Mouse (Mus musculus) kidney, embryonic 16.5 days (tissue): ENCODE data around the gene Gpt2. TPM values are rescaled to one million over a fixed set of nuclear protein-coding genes. Genes with fewer than 3 reads are reported as not detected.

Experiments
- ATAC-seq: fragments of 200-750 bp; cut with Nextera tagmentation; 2 replicates; pipeline ENCODE4 v1.8.0; 2017; ENCODE audit warnings: moderate TSS enrichment; ENCODE audit not compliant: low FRiP score, low TSS enrichment
- H3K27ac ChIP-seq: fragments of 300-500 bp; sonication (generic); 2 replicates; pipeline ENCODE4 v1.5.1; 2014; ENCODE audit warnings: low read length
- H3K27me3 ChIP-seq: fragments of 300-500 bp; sonication (generic); 2 replicates; pipeline ENCODE4 v1.6.1; 2014; ENCODE audit warnings: low read length, control low read depth, mixed read lengths; ENCODE audit not compliant: insufficient read depth
- H3K36me3 ChIP-seq: fragments of 300-500 bp; sonication (generic); 2 replicates; pipeline ENCODE4 v1.6.1; 2014; ENCODE audit warnings: low read length, control low read depth, mixed read lengths; ENCODE audit not compliant: insufficient read depth
- H3K4me1 ChIP-seq: fragments of 300-500 bp; sonication (generic); 2 replicates; pipeline ENCODE4 v1.6.1; 2014; ENCODE audit warnings: low read length, control low read depth, mixed read lengths; ENCODE audit not compliant: insufficient read depth
- H3K4me2 ChIP-seq: fragments of 300-500 bp; sonication (generic); replicated peaks from 2 replicates; pipeline ENCODE4 v1.6.1; 2014; ENCODE audit warnings: low read depth, low read length
- H3K4me3 ChIP-seq: fragments of 300-500 bp; sonication (generic); 2 replicates; pipeline ENCODE4 v1.5.1; 2014; ENCODE audit warnings: mild to moderate bottlenecking, low read length
- H3K9ac ChIP-seq: fragments of 300-500 bp; sonication (generic); replicated peaks from 2 replicates; pipeline ENCODE4 v1.6.1; 2014; ENCODE audit warnings: low read length
- H3K9me3 ChIP-seq: fragments of 300-500 bp; sonication (generic); 2 replicates; pipeline ENCODE4 v1.6.1; 2016; ENCODE audit warnings: low read length, control low read depth
- WGBS: fragments of 180-500 bp; shearing (Covaris S2); extraction: QIAGEN DNeasy Blood & Tissue Kit; methylation state at CpG from one replicate; pipeline ENCODE4 v1.1.7; 2014; 5-methylcytosine and 5-hydroxymethylcytosine counted together
- polyA plus RNA-seq: library from polyadenylated mRNA; unstranded; fragments of >200 nt; fragmentation: Nextera tagmentation; extraction: Ambion mirVana; gene quantifications from 2 replicates; pipeline ENCODE4 v1.2.1, GENCODE M21; 2015

The Gpt2 gene
- polyA plus RNA-seq: 19.1 and 21.2 TPM in 2 replicates

- no peak within 1 kb of the TSS for H3K27ac ChIP-seq
- H3K36me3 ChIP-seq: no peaks in the 10 kb centered on the region
- WGBS: under 1% methylated on average over 41 of the region's 41 CpGs
Observed at GRCm38 (mm10) chr8:85492125-85492875, at the start of gene Gpt2. TSS of gene Gpt2 (plus strand) at chr8:85492576.

GRCm38 (mm10) chr8:85444092-85444491 is 48.3 kb upstream of the Gpt2 start:
- no peak overlapping the region for H3K4me3 ChIP-seq
- H3K4me2 ChIP-seq: no peak overlapping the region
- H3K4me1 ChIP-seq: no peaks in the 10 kb centered on the region
- no peak overlapping the region for H3K27ac ChIP-seq
- no peaks in the 10 kb centered on the region for H3K9me3 ChIP-seq
- H3K36me3 ChIP-seq: no peaks in the 10 kb centered on the region
- no peak overlapping the region for H3K9ac ChIP-seq
- no peaks in the 10 kb centered on the region for H3K27me3 ChIP-seq
- no peak for ATAC-seq

More at GRCm38 (mm10) chr8:85492125-85492875, at the start of gene Gpt2:
- no peaks in the 10 kb centered on the region for H3K4me1 ChIP-seq
- peak; percentile 99 for ATAC-seq
- H3K9ac ChIP-seq: peak within 1 kb of the TSS; percentile 84
- H3K9me3 ChIP-seq: no peaks in the 10 kb centered on the region
- H3K4me3 ChIP-seq: peak within 1 kb of the TSS; percentile 73
- H3K4me2 ChIP-seq: peak within 1 kb of the TSS; percentile 98
- H3K27me3 ChIP-seq: no peaks in the 10 kb centered on the region

GRCm38 (mm10) chr8:85445936-85446685 is 46.3 kb upstream of the Gpt2 start:
- Histone ChIP-seq H3K36me3 (no peaks in the 10 kb centered on the region), H3K9ac (no peak overlapping the region), H3K4me2 (no peak overlapping the region), H3K27ac (no peak overlapping the region), H3K27me3 (no peaks in the 10 kb centered on the region), H3K4me1 (no peaks in the 10 kb centered on the region), H3K4me3 (no peak overlapping the region), H3K9me3 (no peaks in the 10 kb centered on the region)
- WGBS: 83% methylated on average over 15 of the region's 15 CpGs
- ATAC-seq: no peak

DNA sequence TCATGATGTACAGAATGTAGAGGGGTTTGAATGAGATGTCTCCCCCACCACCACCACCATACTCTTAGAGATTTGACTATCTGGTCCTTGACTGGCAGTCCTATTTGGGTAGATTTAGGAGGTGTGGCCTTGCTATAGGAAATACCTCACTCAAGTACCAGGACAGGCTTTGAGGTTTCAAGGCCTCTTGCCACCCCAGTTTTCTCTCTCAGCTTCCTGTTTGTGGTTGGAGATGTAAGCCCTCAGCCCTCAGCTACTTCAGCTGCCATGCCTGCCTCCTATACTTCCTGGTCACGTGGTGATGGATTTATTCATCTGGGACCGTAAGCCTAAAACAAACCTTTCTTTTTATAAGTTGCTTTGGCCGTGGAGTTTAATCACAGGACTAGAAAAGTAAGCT is 42.0 kb upstream of the Gpt2 start:
- Histone ChIP-seq H3K36me3 (no peaks in the 10 kb centered on the region), H3K9me3 (no peaks in the 10 kb centered on the region), H3K27ac (no peak overlapping the region), H3K4me3 (no peak overlapping the region), H3K4me1 (peaks cover 7% of the 10 kb centered on the region; the same call in 1 of the 2 replicates), H3K9ac (no peak overlapping the region), H3K27me3 (no peaks in the 10 kb centered on the region), H3K4me2 (no peak overlapping the region)
- no peak for ATAC-seq
- 73% methylated on average over 3 of the region's 3 CpGs for WGBS

- Histone ChIP-seq H3K4me3 (peak overlapping the region; percentile 3; the same call in 1 of the 2 replicates), H3K9ac (no peak overlapping the region; the same call in 1 of the 2 replicates), H3K27me3 (no peaks in the 10 kb centered on the region), H3K27ac (no peak overlapping the region), H3K9me3 (no peaks in the 10 kb centered on the region), H3K36me3 (no peaks in the 10 kb centered on the region), H3K4me1 (peaks cover 7% of the 10 kb centered on the region; the same call in 1 of the 2 replicates), H3K4me2 (peak overlapping the region; percentile 41)
- ATAC-seq: 0 out of 2 replicates have a peak, but pooled peaks have one; percentile 19
- WGBS: 21% methylated on average over 14 of the region's 14 CpGs
Observed at GRCm38 (mm10) chr8:85452328-85452727, 40.0 kb upstream of the Gpt2 start.

DNA sequence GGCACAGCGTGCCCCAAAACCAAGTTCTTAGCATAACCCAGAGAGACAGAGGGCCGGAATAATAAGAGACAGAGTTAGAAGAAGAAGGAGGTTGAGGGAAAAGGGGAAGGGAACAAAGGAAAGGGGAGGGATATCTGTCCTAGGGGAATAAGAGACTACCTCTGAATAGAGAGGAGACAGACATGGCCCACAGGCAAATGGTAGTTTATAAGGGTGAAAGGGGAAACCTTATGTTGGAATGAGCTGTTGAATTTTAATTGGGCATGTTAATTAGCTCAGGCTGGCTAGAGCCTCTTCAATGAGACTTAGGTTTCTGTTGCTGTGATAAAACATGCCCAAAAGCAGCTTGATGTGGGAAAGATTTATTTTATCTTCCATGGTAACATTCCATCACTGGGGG is 39.1 kb upstream of the Gpt2 start:
- ATAC-seq: no peak
- H3K4me2 ChIP-seq: no peak overlapping the region
- no peaks in the 10 kb centered on the region for H3K9me3 ChIP-seq
- H3K4me1 ChIP-seq: peaks cover 7% of the 10 kb centered on the region; the same call in 1 of the 2 replicates
- H3K4me3 ChIP-seq: no peak overlapping the region
- H3K27me3 ChIP-seq: no peaks in the 10 kb centered on the region
- 80% methylated on average over 2 of the region's 2 CpGs for WGBS
- H3K36me3 ChIP-seq: no peaks in the 10 kb centered on the region
- H3K27ac ChIP-seq: no peak overlapping the region
- no peak overlapping the region for H3K9ac ChIP-seq

DNA sequence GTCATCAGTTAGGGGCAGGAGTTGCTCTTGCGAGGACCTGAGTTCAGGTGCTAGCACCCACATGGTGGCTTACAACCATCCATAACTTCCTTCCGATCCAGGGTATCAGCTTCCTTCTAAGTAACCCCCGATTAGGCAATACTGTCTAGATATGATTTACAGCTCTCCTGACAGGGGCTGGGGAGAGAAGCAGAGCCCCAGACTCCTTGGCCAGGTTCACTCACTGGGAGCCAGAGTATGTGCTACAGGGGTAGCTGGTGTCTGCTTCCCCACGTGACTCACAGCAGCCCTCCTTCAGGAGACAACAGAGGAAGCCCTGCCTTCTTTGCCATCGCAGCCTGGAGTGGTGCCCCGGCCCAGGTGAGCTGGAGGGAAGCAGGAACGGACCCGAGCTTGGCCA is 37.6 kb upstream of the Gpt2 start:
- Histone ChIP-seq H3K4me3 (no peak overlapping the region), H3K4me2 (no peak overlapping the region), H3K27me3 (no peaks in the 10 kb centered on the region), H3K4me1 (peaks cover 7% of the 10 kb centered on the region; the same call in 1 of the 2 replicates), H3K9ac (no peak overlapping the region), H3K36me3 (no peaks in the 10 kb centered on the region), H3K9me3 (no peaks in the 10 kb centered on the region), H3K27ac (no peak overlapping the region)
- 63% methylated on average over 8 of the region's 8 CpGs for WGBS
- ATAC-seq: no peak; the same call in 1 of the 2 replicates

DNA sequence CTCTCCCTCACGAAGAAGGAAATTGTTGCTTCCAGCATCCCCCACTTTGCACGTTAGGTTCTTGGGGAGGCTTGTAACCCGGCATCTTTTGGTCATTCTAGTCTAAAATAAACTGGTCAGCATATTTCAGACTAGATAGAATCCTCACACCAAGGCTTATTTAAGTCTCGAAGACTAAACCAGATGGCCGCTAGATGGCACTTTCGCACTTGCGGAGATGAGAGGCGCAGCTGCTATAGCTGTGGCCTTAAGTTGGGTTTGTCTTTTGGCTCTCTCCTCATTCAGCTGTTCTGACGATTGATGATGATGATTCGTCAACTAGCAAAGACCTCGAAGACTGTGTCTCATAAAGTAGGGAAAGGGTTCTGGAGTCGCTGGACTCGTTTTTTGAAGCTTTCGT is 35.8 kb upstream of the Gpt2 start:
- Histone ChIP-seq H3K9me3 (no peaks in the 10 kb centered on the region), H3K27ac (no peak overlapping the region), H3K9ac (no peak overlapping the region), H3K4me2 (peak overlapping the region; percentile 23; the same call in 1 of the 2 replicates), H3K4me1 (peaks cover 7% of the 10 kb centered on the region; the same call in 1 of the 2 replicates), H3K27me3 (no peaks in the 10 kb centered on the region), H3K4me3 (no peak overlapping the region), H3K36me3 (no peaks in the 10 kb centered on the region)
- peak; percentile 74; the same call in 1 of the 2 replicates for ATAC-seq
- WGBS: 7% methylated on average over 14 of the region's 14 CpGs

- H3K27me3 ChIP-seq: no peaks in the 10 kb centered on the region
- no peak overlapping the region for H3K27ac ChIP-seq
- no peaks in the 10 kb centered on the region for H3K4me1 ChIP-seq
- no peaks in the 10 kb centered on the region for H3K36me3 ChIP-seq
- H3K4me3 ChIP-seq: no peak overlapping the region
- no peak overlapping the region for H3K9ac ChIP-seq
- WGBS: 71% methylated on average over 3 of the region's 3 CpGs
- no peaks in the 10 kb centered on the region for H3K9me3 ChIP-seq
- ATAC-seq: no peak
- no peak overlapping the region for H3K4me2 ChIP-seq
Observed at GRCm38 (mm10) chr8:85459582-85459981, 32.8 kb upstream of the Gpt2 start.

DNA sequence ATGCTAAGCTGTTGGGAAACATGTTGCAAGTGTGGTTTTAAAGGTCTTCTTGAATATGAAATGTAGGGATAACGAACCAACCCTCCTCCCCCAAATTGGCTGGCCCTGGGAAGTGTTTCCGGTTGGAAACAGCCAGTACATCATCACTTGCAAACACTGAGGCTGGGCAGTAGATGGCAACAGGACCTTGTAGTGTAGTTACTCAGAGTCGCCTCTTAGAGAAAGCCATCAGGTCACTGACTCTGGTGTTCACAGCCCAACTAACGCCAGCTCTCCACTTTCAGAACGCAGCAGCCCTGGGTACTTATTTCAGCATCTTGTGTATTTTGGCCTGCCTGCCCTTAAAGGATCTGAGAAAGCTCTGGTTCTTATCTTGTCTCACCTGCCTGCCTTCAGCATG is 31.6 kb upstream of the Gpt2 start:
- Histone ChIP-seq H3K4me2 (no peak overlapping the region), H3K9ac (no peak overlapping the region), H3K27me3 (no peaks in the 10 kb centered on the region), H3K27ac (no peak overlapping the region), H3K4me1 (no peaks in the 10 kb centered on the region), H3K9me3 (no peaks in the 10 kb centered on the region), H3K4me3 (no peak overlapping the region), H3K36me3 (no peaks in the 10 kb centered on the region)
- 41% methylated on average over 5 of the region's 5 CpGs for WGBS
- no peak for ATAC-seq
